Mouse (Mus musculus) adrenal gland, postnatal 25 days (tissue): ENCODE measurements at regions not wholly inside any gene's neighbourhood (a gene's known extent, or its start where the extent isn't known, plus 50 kb on each side); places are given as distances from the start of the nearest gene placed in this dataset.

Experiments used
- DNase-seq: peaks from one replicate; pipeline ENCODE4 v3.0.0; 2021; ENCODE audit warnings: mixed read lengths

- no peak for DNase-seq
Measured at GRCm38 (mm10) chr4:105282681-105283462, 125.7 kb downstream of the Plpp3 start.

- DNase-seq: no peak
Measured at GRCm38 (mm10) chr4:105285431-105286013, 128.4 kb downstream of the Plpp3 start.

DNA sequence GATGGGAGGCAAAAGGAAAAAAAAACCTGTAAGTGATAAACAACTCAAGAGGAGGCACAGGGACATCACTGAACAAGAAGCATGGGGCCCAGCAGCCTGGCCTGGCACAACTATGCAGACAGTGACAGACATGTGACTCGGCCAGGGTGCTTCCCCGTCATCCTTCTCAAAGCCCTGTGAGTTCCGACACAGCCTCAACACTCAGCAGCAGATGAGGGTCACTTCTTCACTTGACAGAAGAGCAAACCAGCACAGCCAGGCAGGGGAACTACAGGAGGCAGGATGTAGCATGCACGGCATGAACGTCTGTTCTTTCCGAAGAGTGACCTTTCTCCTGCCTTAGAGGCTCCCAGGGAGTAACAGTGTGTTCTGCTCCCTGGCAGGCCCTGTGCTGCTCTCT, 129.2 kb downstream of the Plpp3 start:
- no peak for DNase-seq

- DNase-seq: no peak
Measured at GRCm38 (mm10) chr4:105286809-105287208, 129.7 kb downstream of the Plpp3 start.

DNA sequence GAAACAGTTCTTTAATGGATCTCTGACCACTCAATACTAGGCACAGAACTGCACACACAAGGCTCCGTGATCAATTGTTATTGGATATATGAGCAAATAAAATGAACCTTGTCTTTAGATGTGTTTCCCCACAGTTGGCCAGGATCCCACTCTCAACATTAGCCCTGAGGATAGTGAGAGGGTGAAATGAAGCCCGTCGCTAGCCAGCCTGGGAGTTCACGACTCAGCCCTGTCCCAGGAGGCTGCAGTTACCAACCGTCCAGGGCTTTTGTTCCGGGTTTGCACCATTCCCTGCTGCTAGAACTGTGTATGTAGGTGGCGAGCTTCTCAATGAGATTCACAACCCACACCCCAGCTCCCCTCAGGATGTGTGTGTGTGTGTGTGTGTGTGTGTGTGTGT, 130.3 kb downstream of the Plpp3 start:
- no peak for DNase-seq

- no peak for DNase-seq
Measured at GRCm38 (mm10) chr4:105289635-105290034, 132.5 kb downstream of the Plpp3 start.

DNA sequence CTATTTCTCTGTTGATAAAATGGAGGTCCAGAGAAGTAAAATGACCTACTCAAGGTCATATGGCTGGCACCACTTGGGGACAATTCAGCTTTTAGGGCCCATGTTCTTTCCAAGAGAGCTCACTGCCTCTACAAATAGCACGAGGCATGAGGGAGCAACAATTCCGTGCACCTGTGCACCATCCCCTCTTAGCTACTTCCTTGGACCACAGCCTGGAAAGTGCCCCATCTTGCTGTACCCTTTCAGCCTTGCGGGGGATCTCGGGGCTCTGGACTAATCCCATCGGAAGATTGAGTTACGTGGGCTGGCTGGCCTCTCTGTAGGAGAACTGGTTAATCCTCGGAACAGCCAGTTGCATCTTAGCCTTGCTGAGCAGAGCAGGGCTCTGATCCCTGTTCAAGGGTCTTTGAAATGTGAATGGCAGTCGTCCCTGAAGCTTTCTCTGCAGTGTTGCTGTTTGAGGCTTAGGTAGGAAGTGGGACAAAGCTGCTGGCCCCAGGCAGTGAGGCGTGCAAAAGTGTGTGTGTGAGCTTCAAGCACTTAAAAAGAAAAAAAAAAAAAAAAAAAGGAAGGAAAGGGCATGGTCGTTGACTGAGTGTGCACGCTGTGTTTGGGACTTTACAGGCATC, 133.8 kb downstream of the Plpp3 start:
- no peak for DNase-seq

- DNase-seq: no peak
Measured at GRCm38 (mm10) chr4:105291503-105291902, 134.4 kb downstream of the Plpp3 start.

DNA sequence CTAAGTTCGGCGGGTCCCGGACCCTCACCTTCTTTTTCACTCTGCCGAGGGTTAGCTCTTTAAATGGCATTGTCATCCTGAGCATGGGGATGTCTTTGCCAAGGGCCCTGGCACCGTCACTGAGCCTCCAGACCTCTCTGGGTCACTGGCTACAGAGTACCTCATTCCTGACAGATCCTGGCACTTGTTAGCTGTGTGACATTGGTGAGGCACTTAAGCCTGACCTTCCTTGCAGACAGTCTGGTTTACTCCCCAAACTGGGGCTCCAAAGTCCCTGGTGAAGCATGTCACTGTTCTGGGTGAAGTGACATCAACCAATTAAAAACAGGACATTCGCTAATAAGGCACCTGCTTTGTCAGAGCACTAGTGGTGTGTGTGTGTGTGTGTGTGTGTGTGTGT, 142.2 kb downstream of the Plpp3 start:
- no peak for DNase-seq

GRCm38 (mm10) chr4:105301547-105301946, 144.4 kb downstream of the Plpp3 start:
- DNase-seq: no peak

DNA sequence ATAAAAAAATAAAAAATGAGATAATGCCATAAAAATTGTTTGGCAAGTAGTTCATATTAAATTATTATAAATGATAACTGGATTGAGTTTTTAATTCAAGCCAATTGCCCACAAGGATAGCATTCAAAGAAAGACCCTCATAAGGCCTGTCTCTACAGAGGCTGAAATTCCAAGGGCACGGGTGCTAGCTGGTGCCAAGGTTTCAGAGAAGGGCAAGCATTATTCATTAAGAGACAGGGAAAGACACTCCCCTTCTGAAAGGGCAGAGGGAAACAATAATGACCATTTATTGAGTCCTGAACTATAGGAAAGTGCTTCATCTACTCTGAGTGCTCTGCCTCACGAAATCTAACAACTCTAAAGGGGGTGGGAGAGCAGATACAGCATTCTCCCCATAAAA, 147.0 kb downstream of the Plpp3 start:
- DNase-seq: no peak

DNA sequence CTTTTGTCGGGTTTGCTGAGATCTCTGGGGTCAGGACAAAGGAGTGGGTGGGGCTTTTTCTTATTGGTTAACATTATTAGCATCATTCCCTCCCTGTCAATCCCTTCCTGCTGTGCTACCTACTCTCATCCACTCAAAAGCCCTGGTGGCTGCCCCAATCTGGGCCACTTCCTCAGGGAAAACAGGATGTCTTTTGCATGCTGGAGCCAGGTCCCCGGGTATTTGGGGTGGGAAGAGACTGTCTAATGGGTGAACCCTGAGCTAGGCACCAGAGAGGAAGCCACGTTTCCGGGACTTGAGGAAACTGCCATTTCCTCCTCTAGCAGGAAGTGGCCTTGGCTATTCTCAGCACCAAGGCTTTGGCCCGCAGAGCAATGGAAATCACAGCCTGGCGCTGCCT, 148.8 kb downstream of the Plpp3 start:
- DNase-seq: peak; percentile 13

DNA sequence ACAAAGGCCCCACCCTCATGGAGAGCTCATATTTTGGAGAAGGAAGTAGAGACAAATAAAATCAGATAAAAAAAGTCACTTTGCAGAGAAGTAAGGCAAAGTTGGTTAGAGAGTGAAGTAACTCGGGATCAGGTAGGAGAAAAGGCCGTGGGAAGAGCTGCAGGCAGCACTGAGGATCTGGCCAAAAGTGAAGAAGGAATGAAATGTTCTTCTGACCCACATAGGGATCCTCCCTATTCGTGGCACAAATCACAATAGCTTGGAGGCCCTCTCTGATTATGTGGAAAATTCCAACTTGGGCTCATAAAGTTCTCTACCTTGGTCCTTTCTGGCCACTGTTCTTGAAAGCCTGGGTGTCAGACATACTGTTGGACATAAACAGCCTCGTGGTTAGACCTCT, 150.2 kb downstream of the Plpp3 start:
- DNase-seq: no peak

GRCm38 (mm10) chr4:105307905-105308304, 150.8 kb downstream of the Plpp3 start:
- no peak for DNase-seq

GRCm38 (mm10) chr4:105308971-105309488, 151.9 kb downstream of the Plpp3 start:
- no peak for DNase-seq

DNA sequence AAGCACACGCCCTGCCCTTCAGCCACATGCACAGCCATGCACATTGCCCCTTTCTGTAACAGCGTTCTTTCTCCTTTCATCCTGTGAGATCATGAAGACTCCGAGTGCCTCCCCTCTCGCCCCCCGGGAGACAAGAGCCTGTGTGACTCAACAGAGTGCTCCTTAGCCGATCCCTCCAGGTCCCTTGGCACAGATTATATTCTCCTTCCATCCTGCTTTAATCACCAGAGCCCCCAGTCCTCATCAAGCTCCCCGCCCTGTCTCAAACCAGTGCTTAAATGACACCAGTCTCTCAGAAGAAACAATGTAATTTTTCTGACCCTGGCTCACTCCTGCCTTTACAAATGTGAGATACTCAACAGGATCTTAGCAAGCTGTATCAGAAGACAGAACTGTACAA, 155.5 kb downstream of the Plpp3 start:
- no peak for DNase-seq

- no peak for DNase-seq
Measured at GRCm38 (mm10) chr4:105313151-105313818, 156.1 kb downstream of the Plpp3 start.

- DNase-seq: no peak
Measured at GRCm38 (mm10) chr4:105315095-105315494, 157.9 kb downstream of the Plpp3 start.

DNA sequence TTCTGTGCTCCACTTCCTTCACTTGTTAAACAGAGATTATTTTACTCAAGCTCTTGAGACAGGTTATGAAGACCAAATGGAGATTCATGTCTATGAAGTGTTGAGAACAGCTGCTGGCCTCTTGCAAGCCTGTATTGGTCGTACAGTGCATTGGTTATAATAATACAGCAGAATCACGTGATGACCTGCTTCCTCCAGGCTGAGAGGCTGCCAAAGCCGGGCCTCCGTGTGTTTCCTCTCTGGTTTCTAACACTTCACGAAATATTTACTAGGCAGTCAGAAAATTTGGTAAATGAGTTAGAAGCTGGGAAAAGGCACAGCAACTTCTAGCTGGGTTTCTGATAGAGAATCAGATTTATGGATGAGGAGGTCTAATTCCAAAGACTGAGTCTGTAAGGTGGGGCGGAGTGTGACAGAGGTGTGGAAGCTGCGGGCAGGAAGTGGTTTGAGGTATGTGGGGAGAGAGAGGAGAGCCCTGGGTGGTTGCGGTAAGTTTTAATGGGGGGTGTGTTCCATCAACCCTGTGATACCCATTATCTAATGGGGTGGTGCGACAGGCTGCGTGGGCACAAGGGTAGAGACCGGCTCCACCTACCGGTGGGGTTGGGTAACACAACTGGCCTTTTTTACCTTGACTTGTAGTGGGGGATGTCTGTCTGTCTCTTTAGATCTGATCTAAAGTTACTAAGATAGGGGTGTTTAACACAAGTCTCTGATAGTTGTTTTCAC, 159.5 kb downstream of the Plpp3 start:
- DNase-seq: peak; percentile 56

- DNase-seq: no peak
Measured at GRCm38 (mm10) chr4:105318421-105318820, 161.3 kb downstream of the Plpp3 start.

DNA sequence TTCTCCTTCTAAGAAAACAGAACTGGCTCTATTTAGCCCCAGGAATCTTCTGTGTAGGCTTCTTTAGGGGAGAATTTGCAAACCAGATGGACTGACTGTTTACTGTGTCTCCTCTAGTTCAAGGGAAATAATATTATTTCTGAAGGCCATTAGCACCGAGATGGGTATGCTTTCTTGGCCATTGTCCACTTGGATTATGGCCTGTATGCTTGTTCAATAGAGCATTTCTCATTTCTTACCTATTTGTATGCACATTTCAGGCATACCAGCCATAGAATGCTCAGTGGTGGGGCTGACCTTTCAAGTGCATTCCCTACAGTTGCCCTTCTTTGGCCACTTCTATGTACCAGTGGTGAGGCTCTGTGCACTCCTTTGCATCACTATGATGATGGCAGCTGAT, 166.3 kb downstream of the Plpp3 start:
- DNase-seq: no peak

DNA sequence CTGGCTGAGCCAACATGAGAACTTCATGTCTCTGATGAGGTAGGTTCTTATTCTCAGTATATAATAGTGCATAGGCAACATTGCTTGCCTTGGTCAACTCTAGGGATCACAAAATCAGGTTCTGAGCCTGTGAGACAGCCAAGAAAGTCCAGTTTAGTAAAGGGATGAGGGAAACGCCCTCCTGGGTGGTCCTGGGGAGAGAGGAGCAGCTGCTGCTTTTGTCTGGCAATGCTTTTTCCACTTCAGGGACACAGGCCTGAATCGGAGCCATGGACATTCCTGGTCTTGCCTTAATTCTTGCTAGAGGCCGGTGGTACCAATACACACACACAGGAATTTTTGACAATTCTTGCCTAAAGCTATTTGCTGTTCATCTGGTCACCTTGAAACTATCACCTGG, 169.8 kb downstream of the Plpp3 start:
- no peak for DNase-seq
